Mouse (Mus musculus) gastrocnemius, adult 2 months (tissue): ENCODE measurements at regions not wholly inside any gene's neighbourhood (a gene's known extent, or its start where the extent isn't known, plus 50 kb on each side); places are given as distances from the start of the nearest gene placed in this dataset. TPM values are rescaled to one million over a fixed set of nuclear protein-coding genes. Genes with fewer than 3 reads are reported as not detected.

Experiments
- DNase-seq: peaks from one replicate; pipeline ENCODE4 v3.0.0; 2022
- H3K27ac ChIP-seq: fragments of 200-600 bp; 2 replicates; pipeline ENCODE4 v1.8.1; 2022; ENCODE audit warnings: mild to moderate bottlenecking
- H3K4me3 ChIP-seq: fragments of 200-600 bp; 2 replicates; pipeline ENCODE4 v1.8.1; 2022; ENCODE audit warnings: mild to moderate bottlenecking, moderate library complexity
- CTCF ChIP-seq: fragments of 200-600 bp; IDR thresholded peaks from 2 replicates; pipeline ENCODE4 v1.8.1; 2022; ENCODE audit warnings: antibody characterized with exemption, mild to moderate bottlenecking, moderate library complexity
- intact Hi-C: fragments of 180-260 bp; cut with DNase I; formaldehyde crosslinking; loops from one replicate; pipeline ENCODE4 v1.15.1; 2025
- microRNA-seq: library from miRNA; unstranded; fragments of <30 nt; microRNA quantifications from one replicate; pipeline ENCODE4 v1.2.0, GENCODE M21; 2021

GRCm38 (mm10) chr11:24830484-24830883 lies 752.6 kb downstream of the Bcl11a start:
- DNase-seq: no peak
- H3K4me3 ChIP-seq: no peak overlapping the region
- intact Hi-C loops: no loop called here
- no peak overlapping the region for H3K27ac ChIP-seq
- TF ChIP-seq CTCF: no peak

GRCm38 (mm10) chr11:24843839-24844738 lies 766.2 kb downstream of the Bcl11a start:
- TF ChIP-seq CTCF: no peak
- no peak for DNase-seq
- no peak overlapping the region for H3K27ac ChIP-seq
- H3K4me3 ChIP-seq: no peak overlapping the region
- intact Hi-C loops: no loop called here

- intact Hi-C loops: no loop called here
- H3K4me3 ChIP-seq: no peak overlapping the region
Measured at GRCm38 (mm10) chr11:24856991-24857390, 779.1 kb downstream of the Bcl11a start.

DNA sequence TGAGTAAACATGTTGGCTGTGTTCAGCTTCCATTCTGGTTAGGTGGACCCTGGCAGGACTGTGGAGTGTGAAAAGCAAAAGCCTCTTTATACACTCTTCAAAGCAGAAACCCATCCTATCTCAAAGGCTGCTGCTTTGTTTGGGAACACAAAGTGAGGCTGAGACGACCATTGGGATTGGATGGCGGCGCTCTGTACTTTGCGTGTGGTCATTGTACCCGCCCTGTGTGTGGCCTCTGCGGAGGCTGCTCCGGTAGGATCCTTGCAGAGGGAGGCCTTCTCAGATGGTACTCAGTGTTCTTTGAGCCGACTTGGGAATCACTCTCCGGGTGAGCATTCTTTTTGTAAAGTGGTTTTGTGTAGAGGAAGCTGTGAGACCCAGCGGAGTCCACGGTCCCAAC lies 786.8 kb downstream of the Bcl11a start:
- no peak for DNase-seq
- no peak for TF ChIP-seq CTCF
- intact Hi-C loops: no loop called here
- H3K4me3 ChIP-seq: no peak overlapping the region
- H3K27ac ChIP-seq: no peak overlapping the region

More at GRCm38 (mm10) chr11:24856991-24857390, 779.1 kb downstream of the Bcl11a start:
- no peak for DNase-seq
- H3K27ac ChIP-seq: no peak overlapping the region
- no peak for TF ChIP-seq CTCF

DNA sequence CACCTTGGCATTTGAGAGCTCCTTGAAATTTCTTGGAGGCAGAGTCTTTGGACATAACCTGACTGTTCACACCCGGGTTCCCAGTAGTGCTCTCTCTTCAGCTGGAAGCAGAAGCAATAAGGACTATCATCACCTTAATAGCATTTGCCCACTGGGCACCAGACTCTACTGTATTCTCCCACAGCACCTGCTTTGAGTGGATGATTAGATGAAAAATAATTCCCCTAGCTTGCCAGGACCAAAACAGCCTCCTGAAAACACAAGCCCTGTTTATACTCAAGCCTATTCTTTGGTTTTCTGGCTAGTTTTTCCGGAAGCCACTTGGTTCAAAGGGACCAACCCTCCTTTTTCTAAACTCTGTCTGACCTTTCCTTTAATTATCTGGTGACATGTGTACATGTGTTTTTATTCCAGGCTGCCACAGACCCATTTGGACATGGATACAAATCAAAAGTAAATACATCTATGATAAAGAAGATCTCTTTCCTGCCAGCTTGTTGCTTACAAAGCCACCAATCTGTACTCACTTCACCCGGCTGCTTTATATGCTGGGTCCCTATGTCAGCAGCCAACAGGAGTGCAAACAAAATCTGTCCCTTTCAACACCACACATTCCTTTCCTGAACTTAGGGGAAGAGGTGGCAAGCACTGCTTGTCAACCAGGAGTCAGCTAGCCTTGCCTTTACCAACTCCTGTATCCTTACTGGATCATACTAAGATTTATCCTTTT lies 787.4 kb downstream of the Bcl11a start:
- no peak for TF ChIP-seq CTCF
- intact Hi-C loops: no loop called here

More for the DNA sequence above, 787.4 kb downstream of the Bcl11a start:
- DNase-seq: no peak
- no peak overlapping the region for H3K4me3 ChIP-seq
- H3K27ac ChIP-seq: no peak overlapping the region

Small RNAs in the stretch of these regions (microRNA-seq; reads per million reads assigned to microRNA genes)
- not detected for gene Gm25507
